Mouse (Mus musculus) thymus, adult 2 months (tissue): Measurements from ENCODE around the gene Slc22a14. TPM values are rescaled to one million over a fixed set of nuclear protein-coding genes. Genes with fewer than 3 reads are reported as not detected.
A peak's percentile ranks its signal among the peaks of the same experiment; 100 is the strongest.

ENCODE experiments used
- DNase-seq: peaks from one replicate; pipeline ENCODE4 v3.0.0; 2021
- H3K27ac ChIP-seq: fragments of 200-500 bp; 2 replicates; pipeline ENCODE4 v1.5.1; 2012; ENCODE audit warnings: low read length, control low read depth; ENCODE audit not compliant: control insufficient read depth, insufficient read depth
- H3K27me3 ChIP-seq: fragments of 200-500 bp; 2 replicates; pipeline ENCODE4 v1.6.1; 2012; ENCODE audit warnings: mild to moderate bottlenecking, low read length, moderate library complexity, mixed read lengths; ENCODE audit not compliant: control insufficient read depth, insufficient read depth
- H3K36me3 ChIP-seq: fragments of 200-500 bp; 2 replicates; pipeline ENCODE4 v1.6.1; 2012; ENCODE audit warnings: mild to moderate bottlenecking, low read length, moderate library complexity; ENCODE audit not compliant: control insufficient read depth, insufficient read depth
- H3K4me1 ChIP-seq: fragments of 200-500 bp; replicated peaks from 2 replicates; pipeline ENCODE4 v1.6.1; 2012; ENCODE audit warnings: low read length; ENCODE audit not compliant: control insufficient read depth, insufficient read depth
- H3K4me3 ChIP-seq: fragments of 200-500 bp; 2 replicates; pipeline ENCODE4 v1.5.1; 2012; ENCODE audit warnings: mild to moderate bottlenecking, low read length, control low read depth, moderate library complexity; ENCODE audit not compliant: control insufficient read depth, insufficient read depth
- CTCF ChIP-seq: fragments of 200-500 bp; IDR thresholded peaks from 2 replicates; pipeline ENCODE4 v1.5.1; 2012; ENCODE audit warnings: mild to moderate bottlenecking, control low read depth, low read length, moderate library complexity, borderline replicate concordance; ENCODE audit not compliant: control insufficient read depth, poor library complexity, insufficient read depth; ENCODE audit errors: extremely low read depth
- POLR2A ChIP-seq: fragments of 200-500 bp; IDR thresholded peaks from 2 replicates; pipeline ENCODE4 v1.6.1; 2012; ENCODE audit warnings: mild to moderate bottlenecking, low read length, control low read depth, moderate library complexity; ENCODE audit not compliant: control insufficient read depth, poor library complexity, insufficient read depth; ENCODE audit errors: extremely low read depth
- WGBS: fragments of 180-500 bp; shearing (Covaris S2); methylation state at CpG from one replicate; pipeline ENCODE4 v1.1.7; 2018; 5-methylcytosine and 5-hydroxymethylcytosine counted together
- polyA plus RNA-seq: library from polyadenylated mRNA; depleted of rRNA; stranded (reverse); fragments of >200 nt; gene quantifications from 2 replicates; pipeline ENCODE4 v1.2.3, GENCODE M21; 2012

Gene Slc22a14
- polyA plus RNA-seq, 1 experiment, result 0.16 TPM

DNA sequence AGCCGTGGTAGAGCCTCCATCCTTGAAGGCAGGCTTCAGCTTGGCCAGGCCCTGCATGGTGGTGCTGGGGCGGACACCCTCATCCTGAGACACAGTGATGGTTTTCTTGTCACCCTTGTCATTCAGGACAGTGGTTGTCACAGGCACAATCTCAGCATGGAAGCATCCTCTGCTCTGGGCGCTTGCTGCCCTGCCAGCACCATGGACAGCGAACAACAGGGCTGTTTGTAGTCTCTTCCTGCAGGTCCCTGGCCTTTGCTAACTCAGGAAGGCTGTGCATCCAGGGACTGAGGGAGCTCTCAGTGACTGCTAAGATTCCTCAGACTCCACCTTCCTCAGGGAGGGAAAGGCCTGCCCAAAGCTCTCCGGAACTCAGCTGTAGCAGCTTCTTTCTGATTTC lies 215.8 kb downstream of the Slc22a14 start:
- Histone ChIP-seq H3K27me3 (no peaks in the 10 kb centered on the region), H3K36me3 (no peaks in the 10 kb centered on the region), H3K4me3 (no peak overlapping the region), H3K4me1 (no peaks in the 10 kb centered on the region), H3K27ac (no peak overlapping the region)
- DNase-seq, result peak; percentile 17
- WGBS, result 39% methylated on average over 5 of the region's 5 CpGs
- no peak for TF ChIP-seq CTCF
- TF ChIP-seq POLR2A, result no peak

DNA sequence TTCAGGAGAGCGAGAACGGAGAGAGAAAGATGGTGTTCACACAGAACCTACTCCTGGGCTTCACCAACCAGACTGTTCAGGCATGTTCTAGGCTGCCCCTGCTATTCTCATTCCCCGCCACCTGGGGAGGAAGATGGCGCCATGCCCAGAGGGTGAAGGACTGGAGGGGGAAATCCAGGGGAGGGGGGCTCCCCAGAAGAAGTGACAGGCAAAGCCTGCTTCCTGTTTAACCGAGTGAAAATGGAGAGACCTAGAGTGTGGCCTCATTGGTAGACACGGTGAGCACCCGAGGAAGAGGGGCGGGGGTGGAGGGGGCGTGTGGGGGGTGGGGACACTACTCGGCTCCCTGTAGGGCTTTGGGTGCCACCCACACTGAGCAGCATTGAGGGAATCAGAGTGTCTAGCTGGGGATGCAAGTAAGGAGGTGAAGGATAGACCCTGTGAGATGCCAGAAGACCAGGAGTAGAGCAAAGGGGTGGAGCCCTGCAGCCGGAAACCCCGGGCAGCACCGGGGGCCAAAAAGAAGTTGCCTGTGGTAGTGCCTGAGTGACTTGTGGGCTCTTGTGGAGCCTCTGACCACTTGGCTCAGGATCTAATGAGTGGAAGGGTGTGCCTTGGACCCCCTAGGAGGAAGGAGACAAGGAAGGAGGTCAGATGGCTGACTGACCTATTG lies 219.1 kb downstream of the Slc22a14 start:
- H3K4me3 ChIP-seq, result no peak overlapping the region
- no peak overlapping the region for H3K27ac ChIP-seq
- H3K27me3 ChIP-seq, result no peaks in the 10 kb centered on the region
- TF ChIP-seq POLR2A (no peak), CTCF (no peak)
- no peak for DNase-seq
- 37% methylated on average over 13 of the region's 13 CpGs for WGBS
- no peaks in the 10 kb centered on the region for H3K36me3 ChIP-seq
- H3K4me1 ChIP-seq, result no peaks in the 10 kb centered on the region

DNA sequence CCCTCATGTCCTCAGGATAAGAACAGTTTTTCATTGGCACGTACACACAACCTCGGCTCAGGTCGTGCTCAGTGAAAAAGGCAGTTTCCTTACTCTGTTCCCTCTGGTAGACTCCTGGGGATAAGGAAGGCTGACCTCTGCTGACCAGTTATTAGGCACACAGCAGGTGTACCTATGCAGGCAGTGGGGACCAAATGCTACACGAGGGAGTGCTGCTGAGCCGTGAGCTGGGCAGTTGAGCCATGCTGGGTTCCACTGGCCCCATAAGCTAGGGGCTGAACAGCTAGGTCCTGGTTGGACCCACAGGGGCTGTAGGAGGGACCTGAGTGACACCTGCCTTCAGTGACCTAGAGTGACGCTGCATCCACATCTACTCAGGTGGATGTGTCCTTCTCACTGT lies 219.7 kb downstream of the Slc22a14 start:
- no peak for DNase-seq
- no peaks in the 10 kb centered on the region for H3K4me1 ChIP-seq
- H3K36me3 ChIP-seq, result no peaks in the 10 kb centered on the region
- 75% methylated on average over 6 of the region's 6 CpGs for WGBS
- no peaks in the 10 kb centered on the region for H3K27me3 ChIP-seq
- no peak overlapping the region for H3K27ac ChIP-seq
- no peak for TF ChIP-seq CTCF
- no peak for TF ChIP-seq POLR2A
- no peak overlapping the region for H3K4me3 ChIP-seq

DNA sequence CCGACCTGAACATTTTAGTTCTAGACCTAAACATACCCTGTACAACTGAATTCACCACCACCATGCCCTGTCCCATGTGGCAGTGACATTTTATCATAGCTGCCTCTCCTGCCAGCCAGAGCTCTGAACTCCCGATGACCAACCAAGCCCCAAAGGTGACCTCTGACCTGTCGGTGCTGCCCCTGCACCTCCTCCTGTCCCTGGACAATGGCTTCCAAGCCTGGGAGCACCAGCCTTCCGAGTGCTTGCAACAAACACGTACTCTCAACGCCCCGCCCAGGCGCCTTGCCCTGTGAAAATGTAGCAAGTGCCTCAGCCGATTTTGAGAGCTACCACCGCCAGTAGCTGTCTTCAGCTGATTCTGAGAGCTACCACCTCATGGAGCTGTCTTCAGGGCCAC lies 220.2 kb downstream of the Slc22a14 start:
- no peak for DNase-seq
- Histone ChIP-seq H3K27ac (no peak overlapping the region), H3K4me1 (no peaks in the 10 kb centered on the region), H3K36me3 (no peaks in the 10 kb centered on the region), H3K27me3 (no peaks in the 10 kb centered on the region), H3K4me3 (no peak overlapping the region)
- WGBS, result 77% methylated on average over 10 of the region's 10 CpGs
- TF ChIP-seq CTCF, result no peak
- TF ChIP-seq POLR2A, result no peak

DNA sequence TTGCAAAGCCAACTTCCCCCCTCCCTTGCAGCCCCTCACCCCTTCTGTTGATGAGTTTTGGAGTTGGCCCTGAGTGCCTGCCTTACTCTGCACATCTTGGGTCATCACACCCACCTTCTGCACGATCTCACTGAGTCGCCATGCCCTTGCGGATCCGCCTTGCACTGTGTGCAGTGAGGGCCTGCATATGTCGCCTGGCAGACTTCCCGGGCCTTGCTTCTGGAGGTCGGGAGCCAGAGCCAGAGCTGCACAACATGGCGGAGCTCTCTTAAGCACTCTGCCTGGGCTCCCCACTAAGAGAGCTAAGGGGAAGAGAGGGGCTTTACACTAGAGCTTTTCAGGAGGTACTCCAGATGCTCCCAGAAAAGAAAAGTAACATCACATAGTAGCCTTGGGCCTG lies 220.7 kb downstream of the Slc22a14 start:
- Histone ChIP-seq H3K27ac (no peak overlapping the region), H3K4me1 (no peaks in the 10 kb centered on the region), H3K36me3 (no peaks in the 10 kb centered on the region), H3K27me3 (no peaks in the 10 kb centered on the region), H3K4me3 (no peak overlapping the region)
- TF ChIP-seq CTCF (no peak), POLR2A (no peak)
- WGBS, result 90% methylated on average over 8 of the region's 8 CpGs
- no peak for DNase-seq

DNA sequence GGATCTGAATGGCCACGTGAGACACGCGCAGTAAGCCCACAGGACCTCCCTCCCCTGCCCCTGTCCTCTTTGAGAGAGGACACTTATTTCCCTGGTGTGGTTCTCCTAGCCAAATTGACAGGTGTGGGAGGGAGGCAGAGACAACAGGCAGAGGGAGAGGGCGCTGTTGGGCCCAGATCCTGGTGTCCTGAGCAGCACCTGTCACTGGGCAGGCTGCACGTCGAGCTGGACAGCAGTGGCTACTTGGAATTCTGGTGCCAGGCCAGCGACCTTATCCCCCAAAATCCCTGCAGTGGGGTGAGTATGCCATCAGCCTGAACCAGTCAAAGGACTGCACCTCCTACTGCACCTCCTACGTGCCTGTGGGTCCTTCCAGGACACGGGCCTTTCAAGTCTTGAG lies 222.0 kb downstream of the Slc22a14 start:
- H3K4me3 ChIP-seq, result no peak overlapping the region
- H3K27ac ChIP-seq, result no peak overlapping the region
- 85% methylated on average over 9 of the region's 9 CpGs for WGBS
- TF ChIP-seq POLR2A, result no peak
- TF ChIP-seq CTCF, result no peak
- no peak for DNase-seq
- H3K27me3 ChIP-seq, result no peaks in the 10 kb centered on the region
- no peaks in the 10 kb centered on the region for H3K4me1 ChIP-seq
- H3K36me3 ChIP-seq, result no peaks in the 10 kb centered on the region

DNA sequence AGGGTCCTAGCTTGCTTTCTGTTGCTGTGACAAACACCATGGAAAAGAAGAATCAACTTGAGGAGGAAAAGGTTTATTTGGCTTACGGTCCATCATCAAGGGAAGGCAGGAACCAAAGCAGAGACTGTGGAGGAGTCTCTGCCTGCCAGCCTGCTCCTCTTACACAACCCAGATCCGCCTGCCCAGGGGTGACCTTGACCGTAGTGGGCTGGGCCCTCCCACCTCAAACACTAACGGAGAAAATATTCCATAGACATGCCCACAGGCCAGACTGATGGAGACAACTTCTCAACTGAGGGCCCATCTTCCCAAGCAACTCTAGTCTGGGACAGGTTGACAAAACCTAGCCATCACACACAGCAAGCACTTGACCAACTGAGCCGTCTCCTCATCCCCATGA lies 223.3 kb downstream of the Slc22a14 start:
- 92% methylated on average over 5 of the region's 5 CpGs for WGBS
- Histone ChIP-seq H3K4me3 (no peak overlapping the region), H3K36me3 (no peaks in the 10 kb centered on the region), H3K27ac (no peak overlapping the region), H3K4me1 (no peaks in the 10 kb centered on the region), H3K27me3 (no peaks in the 10 kb centered on the region)
- TF ChIP-seq POLR2A (no peak), CTCF (no peak)
- DNase-seq, result no peak
